Comparison of ENCODE assay signal across 9 mouse cellular contexts in the genomic region with DNA sequence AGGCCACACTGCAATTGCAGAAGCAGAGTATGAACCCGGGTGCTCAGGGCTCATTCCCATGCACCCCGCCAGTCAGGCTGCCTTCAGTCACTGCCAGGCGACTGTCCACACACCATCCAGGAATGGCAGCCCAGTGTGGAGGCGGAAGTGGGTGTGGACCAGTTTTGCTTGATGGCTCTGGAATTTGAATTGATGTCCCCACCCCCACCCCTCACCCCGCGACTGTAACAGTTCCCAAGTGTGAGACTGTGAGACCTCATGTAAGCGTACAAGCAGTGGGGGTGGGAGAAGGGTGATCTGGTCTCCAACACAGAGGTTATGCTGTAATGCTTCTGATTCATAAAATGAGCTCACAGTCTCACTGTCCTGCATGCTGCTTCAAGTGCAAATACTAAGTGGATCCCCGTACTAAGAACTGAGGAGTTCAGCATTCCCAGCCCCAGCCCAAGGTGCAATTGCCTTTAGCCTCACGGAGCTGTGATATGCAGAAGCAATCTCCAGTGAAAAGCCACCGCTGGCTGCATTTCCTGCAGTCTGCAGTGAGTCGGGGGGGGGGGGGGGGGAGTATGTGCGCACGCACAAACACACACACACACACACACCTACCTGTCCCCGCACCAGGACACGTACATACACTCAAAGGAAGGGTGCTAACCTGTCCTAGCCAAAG. TPM values are rescaled to one million over a fixed set of nuclear protein-coding genes. Genes with fewer than 3 reads are reported as not detected.
DNase-seq lines count a peak whose midpoint lies in the region; ATAC-seq and TF ChIP-seq lines count a peak whose summit lies in the region.
"Had no signal": no experiment of that assay in that cellular context is flagged by ENCODE, and none has a peak within 500 bp of the region (broad histone marks: within the 10 kb centered on the region; RNA-seq: fewer than 3 reads in every experiment).

No protein-coding gene starts in this region.

- H3K9ac ChIP-seq in embryonic facial prominence, embryonic 13.5 days, result no peak overlapping the region
- no peak overlapping the region for H3K9ac ChIP-seq in kidney, postnatal 0 days (ENCODE audit: low read depth, low read length)
- 0 out of 2 replicates have a peak overlapping the region, but pooled peaks have one; percentile 21 for H3K9ac ChIP-seq in neural tube, embryonic 14.5 days (replicated peaks; ENCODE audit: low read depth, low read length)

- no peak for TF ChIP-seq CTCF in kidney, postnatal 0 days (IDR thresholded peaks at IDR 0.05; ENCODE audit: low read depth)
- no peak for TF ChIP-seq CTCF in left cerebral cortex, adult 2 months (IDR thresholded peaks at IDR 0.05)

- ATAC-seq in megakaryocyte, adult 5-6 weeks (ENCODE audit: poor library complexity, severe bottlenecking), result no peak
- no peak for ATAC-seq in embryonic facial prominence, embryonic 13.5 days (ENCODE audit: insufficient number of reproducible peaks, insufficient read depth, low FRiP score, low TSS enrichment, low read depth)
- ATAC-seq in kidney, postnatal 0 days (replicated peaks; ENCODE audit: low FRiP score, low read depth), result no peak
- ATAC-seq in neural tube, embryonic 14.5 days (ENCODE audit: low read depth), result no peak
- no peak for ATAC-seq in erythroid progenitor cell, adult 5-6 weeks (replicated peaks; ENCODE audit: low FRiP score, poor library complexity, severe bottlenecking)

- 47% methylated on average over 13 of the region's 15 CpGs for WGBS in embryonic facial prominence, embryonic 13.5 days
- WGBS in kidney, postnatal 0 days, result 27% methylated on average over 15 of the region's 15 CpGs
- WGBS in neural tube, embryonic 14.5 days, result 29% methylated on average over 12 of the region's 15 CpGs

- peaks cover 7% of the 10 kb centered on the region for H3K9me3 ChIP-seq in megakaryocyte, embryonic 14.5 days
- H3K9me3 ChIP-seq in embryonic facial prominence, embryonic 13.5 days, result no peaks in the 10 kb centered on the region
- H3K9me3 ChIP-seq in kidney, postnatal 0 days (replicated peaks; ENCODE audit: low read length), result no peaks in the 10 kb centered on the region
- no peaks in the 10 kb centered on the region for H3K9me3 ChIP-seq in neural tube, embryonic 14.5 days (ENCODE audit: control insufficient read depth, low read length)

- H3K36me3 ChIP-seq in megakaryocyte, embryonic 14.5 days (replicated peaks; ENCODE audit: low read length), result peaks cover 53% of the 10 kb centered on the region
- 0 out of 2 replicates have a peak, but pooled peaks cover 9% of the 10 kb centered on the region for H3K36me3 ChIP-seq in embryonic facial prominence, embryonic 13.5 days
- no peaks in the 10 kb centered on the region for H3K36me3 ChIP-seq in kidney, postnatal 0 days (ENCODE audit: insufficient read depth, low read length)
- no peaks in the 10 kb centered on the region for H3K36me3 ChIP-seq in neural tube, embryonic 14.5 days (ENCODE audit: control insufficient read depth, insufficient read depth, low read length)

- no peak overlapping the region for H3K27ac ChIP-seq in embryonic facial prominence, embryonic 13.5 days
- no peak overlapping the region for H3K27ac ChIP-seq in kidney, postnatal 0 days
- H3K27ac ChIP-seq in neural tube, embryonic 14.5 days (ENCODE audit: low read depth, low read length), result no peak overlapping the region
- no peak overlapping the region for H3K27ac ChIP-seq in left cerebral cortex, adult 2 months

- intact Hi-C loops in left cerebral cortex, adult 2 months (cut with DNase I), result no loop called here

- H3K4me3 ChIP-seq in megakaryocyte, embryonic 14.5 days (replicated peaks), result peak overlapping the region; percentile 82
- no peak overlapping the region for H3K4me3 ChIP-seq in embryonic facial prominence, embryonic 13.5 days
- H3K4me3 ChIP-seq in kidney, postnatal 0 days (replicated peaks; ENCODE audit: low read depth, low read length), result no peak overlapping the region
- H3K4me3 ChIP-seq in neural tube, embryonic 14.5 days (ENCODE audit: low read depth, low read length), result no peak overlapping the region
- no peak overlapping the region for H3K4me3 ChIP-seq in left cerebral cortex, adult 2 months

- H3K4me2 ChIP-seq in embryonic facial prominence, embryonic 13.5 days, result peak overlapping the region; percentile 94; the same call in 1 of the 2 replicates
- H3K4me2 ChIP-seq in kidney, postnatal 0 days (ENCODE audit: low read length), result peak overlapping the region; percentile 29
- peak overlapping the region; percentile 97 for H3K4me2 ChIP-seq in neural tube, embryonic 14.5 days (ENCODE audit: low read depth, low read length)

- peak; percentile 52 for DNase-seq in kidney, postnatal 0 days (ENCODE audit: low spot score)
- DNase-seq in B cell, adult 2 months, result no peak
- no peak for DNase-seq in left cerebral cortex, adult 2 months (ENCODE audit: extremely low spot score in 1 of 2, low spot score in 2 of 2)

- peaks cover 84% of the 10 kb centered on the region for H3K4me1 ChIP-seq in megakaryocyte, embryonic 14.5 days
- H3K4me1 ChIP-seq in embryonic facial prominence, embryonic 13.5 days, result peaks cover 85% of the 10 kb centered on the region
- peaks cover 59% of the 10 kb centered on the region for H3K4me1 ChIP-seq in kidney, postnatal 0 days (replicated peaks; ENCODE audit: insufficient read depth, low read length)
- H3K4me1 ChIP-seq in neural tube, embryonic 14.5 days (ENCODE audit: control insufficient read depth, insufficient read depth, low read length), result peaks cover 45% of the 10 kb centered on the region

- no peaks in the 10 kb centered on the region for H3K27me3 ChIP-seq in megakaryocyte, embryonic 14.5 days (replicated peaks)
- no peaks in the 10 kb centered on the region for H3K27me3 ChIP-seq in embryonic facial prominence, embryonic 13.5 days
- H3K27me3 ChIP-seq in kidney, postnatal 0 days (ENCODE audit: insufficient read depth, low read length), result no peaks in the 10 kb centered on the region
- H3K27me3 ChIP-seq in neural tube, embryonic 14.5 days (ENCODE audit: control insufficient read depth, insufficient read depth, low read length), result no peaks in the 10 kb centered on the region

RNA-seq across cellular contexts. Expression of a gene that starts 28.4 kb away (rescaled TPM):
- 9.8 and 10.1 TPM in 2 replicates for polyA plus RNA-seq in megakaryocyte, embryonic 14.5 days (2012; ENCODE audit: insufficient read depth, low replicate concordance)
- total RNA-seq in megakaryocyte, adult 5-6 weeks (2015), result 24.6 and 27.0 TPM in 2 replicates
- 17.0 and 25.0 TPM in 2 replicates for total RNA-seq in megakaryocyte, adult 5-6 weeks (2017)
- polyA plus RNA-seq in embryonic facial prominence, embryonic 13.5 days (2015; fragmentation: Nextera tagmentation; extraction: Ambion mirVana), result 9.9 and 11.1 TPM in 2 replicates
- polyA plus RNA-seq in kidney, postnatal 0 days (2015; fragmentation: Nextera tagmentation; extraction: Ambion mirVana), result 4.8 and 5.8 TPM in 2 replicates
- polyA plus RNA-seq in neural tube, embryonic 14.5 days (2014; fragmentation: Nextera tagmentation; extraction: Ambion mirVana), result 4.2 and 4.5 TPM in 2 replicates
- 10 to 100 TPM; 16.6 to 22.8 TPM for total RNA-seq in left cerebral cortex, adult 2 months (2021)
- 20.9 and 23.5 TPM in 2 replicates for total RNA-seq in erythroid progenitor cell, adult 5-6 weeks (2015; ENCODE audit: low replicate concordance)
- total RNA-seq in erythroid progenitor cell, adult 5-6 weeks (2017; ENCODE audit: low replicate concordance), result 29.0 and 51.1 TPM in 2 replicates

RNA-seq across cellular contexts. Expression of a gene that starts 42.0 kb away (rescaled TPM):
- polyA plus RNA-seq in megakaryocyte, embryonic 14.5 days (2012; ENCODE audit: insufficient read depth, low replicate concordance), result 0.04 TPM in 1 of 2 replicates, not detected in the other
- total RNA-seq in megakaryocyte, adult 5-6 weeks (2015), result 0.32 and 0.65 TPM in 2 replicates
- total RNA-seq in megakaryocyte, adult 5-6 weeks (2017), result 0.16 and 0.73 TPM in 2 replicates
- 0.74 and 1.1 TPM in 2 replicates for polyA plus RNA-seq in embryonic facial prominence, embryonic 13.5 days (2015; fragmentation: Nextera tagmentation; extraction: Ambion mirVana)
- 0.33 and 0.50 TPM in 2 replicates for polyA plus RNA-seq in kidney, postnatal 0 days (2015; fragmentation: Nextera tagmentation; extraction: Ambion mirVana)
- 3.4 and 3.9 TPM in 2 replicates for polyA plus RNA-seq in neural tube, embryonic 14.5 days (2014; fragmentation: Nextera tagmentation; extraction: Ambion mirVana)
- 1 to 10 TPM; 4.8 to 5.1 TPM for total RNA-seq in left cerebral cortex, adult 2 months (2021)
- 8.4 and 11.9 TPM in 2 replicates for total RNA-seq in erythroid progenitor cell, adult 5-6 weeks (2015; ENCODE audit: low replicate concordance)
- 13.5 and 15.9 TPM in 2 replicates for total RNA-seq in erythroid progenitor cell, adult 5-6 weeks (2017; ENCODE audit: low replicate concordance)
- polyA plus RNA-seq: liver, adult 2 months had no signal

Comparison
In these comparisons a context has a peak if more than half of its experiments do, and no peak if none do; other contexts are left out.
1. H3K4me2 ChIP-seq: peak in every context shown above with its lines; median percentile 97 in neural tube, embryonic 14.5 days; 94 in embryonic facial prominence, embryonic 13.5 days; 29 in kidney, postnatal 0 days.